Mouse (Mus musculus) erythroblast, embryonic 14.5 days (primary cell): ENCODE results near the gene Akr1b8. TPM values are rescaled to one million over a fixed set of nuclear protein-coding genes. Genes with fewer than 3 reads are reported as not detected.
A peak's percentile ranks its signal among the peaks of the same experiment; 100 is the strongest.
"Not testable (repeated sequence)": the region's sequence is repeated elsewhere in the genome, so short reads cannot be mapped to it uniquely, and the experiment has no call there.

Experiments used
- H3K27me3 ChIP-seq: 2 replicates; pipeline ENCODE4 v1.6.1; 2012; ENCODE audit warnings: inconsistent platforms; ENCODE audit not compliant: control insufficient read depth
- H3K36me3 ChIP-seq: 2 replicates; pipeline ENCODE4 v1.6.1; 2012; ENCODE audit warnings: mild to moderate bottlenecking, inconsistent platforms; ENCODE audit not compliant: control insufficient read depth
- H3K4me1 ChIP-seq: 2 replicates; pipeline ENCODE4 v1.6.1; 2012; ENCODE audit warnings: inconsistent platforms; ENCODE audit not compliant: control insufficient read depth
- H3K4me3 ChIP-seq: replicated peaks from 2 replicates; pipeline ENCODE3; 2012; ENCODE audit warnings: moderate library complexity, mild to moderate bottlenecking, inconsistent platforms
- H3K9me3 ChIP-seq: 2 replicates; pipeline ENCODE4 v1.6.1; 2012; ENCODE audit warnings: low read length, inconsistent platforms, mixed read lengths; ENCODE audit not compliant: control insufficient read depth
- GATA1 ChIP-seq: IDR thresholded peaks from 2 replicates; pipeline ENCODE4 v1.6.1; 2012; ENCODE audit warnings: low read length, inconsistent platforms, mixed read lengths
- TAL1 ChIP-seq: IDR thresholded peaks from 3 replicates; pipeline ENCODE4 v1.6.1; 2012; ENCODE audit warnings: low read length, inconsistent platforms, mixed read lengths
- polyA plus RNA-seq: library from polyadenylated mRNA; stranded (reverse); fragments of >175 nt; gene quantifications from 2 replicates; pipeline ENCODE4 v1.2.3, GENCODE M21; 2012

Akr1b8 gene
- polyA plus RNA-seq, 1 experiment, result not detected

- peaks cover 1% of the 10 kb centered on the region; the same call in 1 of the 2 replicates for H3K4me1 ChIP-seq
- H3K27me3 ChIP-seq, result peaks cover 3% of the 10 kb centered on the region; the same call in 1 of the 2 replicates
- H3K9me3 ChIP-seq, result no peaks in the 10 kb centered on the region
- no peak overlapping the region for H3K4me3 ChIP-seq
- no peak for TF ChIP-seq GATA1
- TF ChIP-seq TAL1, result no peak
- no peaks in the 10 kb centered on the region for H3K36me3 ChIP-seq
Observed at GRCm38 (mm10) chr6:34355841-34356240, 1.9 kb downstream of the Akr1b8 start.

- Histone ChIP-seq H3K27me3 (no peaks in the 10 kb centered on the region), H3K4me1 (no peaks in the 10 kb centered on the region), H3K36me3 (no peaks in the 10 kb centered on the region), H3K4me3 (no peak overlapping the region), H3K9me3 (no peaks in the 10 kb centered on the region)
- TF ChIP-seq TAL1 (no peak), GATA1 (no peak)
Observed at GRCm38 (mm10) chr6:34364217-34365136, 10.6 kb downstream of the Akr1b8 start.

DNA sequence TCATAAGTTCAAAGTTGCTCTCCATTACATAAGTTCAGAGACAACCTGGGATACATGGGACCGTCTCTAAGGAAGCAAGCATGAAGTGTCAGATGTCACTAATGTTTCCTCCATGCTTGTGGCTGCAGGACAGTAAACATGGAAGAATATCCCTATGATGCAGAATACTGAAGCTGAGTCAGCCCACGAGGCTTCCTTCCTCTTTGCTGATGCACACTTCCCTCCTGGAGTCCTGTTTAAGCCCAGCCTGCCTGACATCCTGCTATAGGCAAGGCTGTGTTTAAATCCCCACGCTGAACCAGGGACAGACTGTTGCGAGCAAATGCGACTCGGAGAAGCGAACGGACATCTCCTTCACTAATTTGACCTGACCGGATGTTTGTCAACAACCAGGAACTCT is 14.1 kb downstream of the Akr1b8 start:
- Histone ChIP-seq H3K9me3 (no peaks in the 10 kb centered on the region), H3K4me1 (peaks cover 5% of the 10 kb centered on the region; the same call in 1 of the 2 replicates), H3K27me3 (no peaks in the 10 kb centered on the region), H3K4me3 (no peak overlapping the region), H3K36me3 (no peaks in the 10 kb centered on the region)
- TF ChIP-seq GATA1 (no peak), TAL1 (no peak)

DNA sequence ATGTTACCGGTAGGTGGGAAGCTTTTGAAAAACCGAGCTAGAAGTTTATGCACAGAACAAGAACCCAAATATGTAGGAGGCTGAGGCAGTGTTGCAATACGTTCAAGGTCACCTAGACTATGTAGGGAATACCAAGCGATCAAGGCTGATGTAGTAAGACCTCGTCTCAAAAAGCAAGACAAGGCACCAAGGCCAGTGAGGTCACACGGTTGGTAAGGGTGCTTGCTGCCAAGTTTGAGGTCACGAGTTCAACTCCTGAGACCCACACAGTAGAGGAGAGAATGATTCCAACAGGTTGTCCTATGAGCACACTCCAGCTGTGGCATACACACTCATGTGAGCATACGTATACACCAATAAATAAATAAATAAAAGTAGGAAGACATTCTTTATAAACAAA is 16.2 kb downstream of the Akr1b8 start:
- Histone ChIP-seq H3K4me3 (no peak overlapping the region), H3K36me3 (no peaks in the 10 kb centered on the region)
- TF ChIP-seq TAL1 (no peak), GATA1 (no peak)

GRCm38 (mm10) chr6:34371700-34372351 is 17.9 kb downstream of the Akr1b8 start:
- no peak for TF ChIP-seq GATA1
- no peak for TF ChIP-seq TAL1
- H3K9me3 ChIP-seq, result no peaks in the 10 kb centered on the region
- no peaks in the 10 kb centered on the region for H3K36me3 ChIP-seq
- no peak overlapping the region for H3K4me3 ChIP-seq
- no peaks in the 10 kb centered on the region for H3K27me3 ChIP-seq
- H3K4me1 ChIP-seq, result peaks cover 5% of the 10 kb centered on the region; the same call in 1 of the 2 replicates

More for the DNA sequence above, 16.2 kb downstream of the Akr1b8 start:
- H3K9me3 ChIP-seq, result no peaks in the 10 kb centered on the region
- peaks cover 5% of the 10 kb centered on the region; the same call in 1 of the 2 replicates for H3K4me1 ChIP-seq
- H3K27me3 ChIP-seq, result no peaks in the 10 kb centered on the region

DNA sequence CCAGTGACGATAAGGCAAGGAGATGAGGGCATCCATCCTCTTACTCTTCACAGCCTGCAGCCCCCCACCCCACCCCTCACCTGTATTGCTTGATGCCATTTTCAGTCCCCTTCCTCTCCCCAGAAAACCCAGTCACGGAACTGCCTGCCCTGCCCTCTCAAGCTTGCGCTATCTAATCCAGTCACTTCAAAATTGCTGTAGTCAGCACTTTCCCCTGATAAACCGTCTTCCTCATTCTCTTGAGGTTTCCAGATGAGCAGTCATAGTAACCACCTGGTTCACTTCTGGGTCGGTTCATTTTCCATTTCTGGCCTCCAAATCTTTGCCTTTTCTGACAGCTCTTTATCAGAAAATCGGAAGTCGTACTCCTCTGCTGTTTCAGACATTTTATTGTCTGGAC is 19.9 kb downstream of the Akr1b8 start:
- no peaks in the 10 kb centered on the region for H3K27me3 ChIP-seq
- H3K36me3 ChIP-seq, result no peaks in the 10 kb centered on the region
- H3K4me1 ChIP-seq, result peaks cover 5% of the 10 kb centered on the region; the same call in 1 of the 2 replicates
- H3K9me3 ChIP-seq, result no peaks in the 10 kb centered on the region
- no peak for TF ChIP-seq GATA1
- no peak for TF ChIP-seq TAL1
- no peak overlapping the region for H3K4me3 ChIP-seq

DNA sequence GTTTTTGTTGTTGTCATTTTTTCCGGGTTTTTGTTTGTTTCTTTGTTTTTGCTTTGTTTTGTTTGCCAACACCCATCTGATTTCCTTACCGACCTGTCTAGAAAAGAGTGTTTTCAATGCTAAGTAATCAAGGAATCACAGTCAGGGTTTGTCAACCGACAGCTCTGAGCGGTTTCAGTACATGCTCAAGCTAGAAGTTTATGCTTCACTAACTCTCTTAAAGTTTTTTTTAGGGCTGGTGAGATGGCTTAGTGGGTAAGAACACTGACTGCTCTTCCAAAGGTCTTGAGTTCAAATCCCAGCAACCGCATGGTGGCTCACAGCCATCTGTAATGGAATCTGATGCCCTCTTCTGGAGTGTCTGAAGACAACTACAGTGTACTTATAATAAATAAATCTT is 22.0 kb downstream of the Akr1b8 start:
- not testable (repeated sequence) for H3K36me3 ChIP-seq, H3K4me3 ChIP-seq, H3K27me3 ChIP-seq, H3K9me3 ChIP-seq, H3K4me1 ChIP-seq

GRCm38 (mm10) chr6:34383401-34383800 is 29.5 kb downstream of the Akr1b8 start:
- no peak for TF ChIP-seq TAL1
- no peak for TF ChIP-seq GATA1
- H3K4me1 ChIP-seq, result peaks cover 14% of the 10 kb centered on the region
- no peak overlapping the region for H3K4me3 ChIP-seq

DNA sequence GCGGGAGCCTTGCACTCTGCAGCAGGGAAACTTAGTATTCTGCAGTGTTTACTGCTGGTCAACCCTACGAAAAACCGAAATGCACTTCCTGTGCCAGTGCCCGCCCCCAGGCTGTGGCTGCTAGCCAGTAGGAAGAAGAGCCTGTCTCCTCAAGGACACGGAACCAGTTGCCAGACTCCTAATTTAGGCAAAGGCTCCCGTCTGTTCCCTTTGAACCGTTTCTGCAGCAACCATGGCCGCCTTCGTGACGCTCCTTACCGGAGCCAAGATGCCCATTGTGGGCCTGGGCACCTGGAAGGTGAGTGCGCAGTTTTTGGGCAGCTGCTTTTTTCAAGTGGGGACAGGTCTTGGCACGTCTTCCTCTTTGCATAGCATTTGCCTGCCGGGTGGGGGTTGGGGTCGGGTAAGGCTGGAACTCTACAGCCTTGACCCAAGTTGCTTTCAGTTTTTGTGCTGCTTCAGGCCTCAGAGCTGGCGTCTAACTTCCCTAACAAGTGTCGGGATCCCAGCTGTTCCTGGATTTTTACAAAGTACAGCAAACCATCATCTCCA is 30.3 kb downstream of the Akr1b8 start, which contains the start of gene Akr1b10:
Gene Akr1b10 (plus strand): TSS at position 109 of the 552 bp plus-strand sequence.
- H3K4me3 ChIP-seq, result peak within 1 kb of the TSS; percentile 60
- H3K4me1 ChIP-seq, result peaks cover 14% of the 10 kb centered on the region
- H3K36me3 ChIP-seq, result no peaks in the 10 kb centered on the region
- no peaks in the 10 kb centered on the region for H3K9me3 ChIP-seq
- no peaks in the 10 kb centered on the region for H3K27me3 ChIP-seq
- no peak for TF ChIP-seq TAL1
- no peak for TF ChIP-seq GATA1

More at GRCm38 (mm10) chr6:34383401-34383800, 29.5 kb downstream of the Akr1b8 start:
- Histone ChIP-seq H3K9me3 (no peaks in the 10 kb centered on the region), H3K36me3 (no peaks in the 10 kb centered on the region), H3K27me3 (no peaks in the 10 kb centered on the region)
